Mouse (Mus musculus): ENCODE measurements at regions not wholly inside any gene's neighbourhood (a gene's known extent, or its start where the extent isn't known, plus 50 kb on each side); places are given as distances from the start of the nearest gene placed in this dataset.

DNA sequence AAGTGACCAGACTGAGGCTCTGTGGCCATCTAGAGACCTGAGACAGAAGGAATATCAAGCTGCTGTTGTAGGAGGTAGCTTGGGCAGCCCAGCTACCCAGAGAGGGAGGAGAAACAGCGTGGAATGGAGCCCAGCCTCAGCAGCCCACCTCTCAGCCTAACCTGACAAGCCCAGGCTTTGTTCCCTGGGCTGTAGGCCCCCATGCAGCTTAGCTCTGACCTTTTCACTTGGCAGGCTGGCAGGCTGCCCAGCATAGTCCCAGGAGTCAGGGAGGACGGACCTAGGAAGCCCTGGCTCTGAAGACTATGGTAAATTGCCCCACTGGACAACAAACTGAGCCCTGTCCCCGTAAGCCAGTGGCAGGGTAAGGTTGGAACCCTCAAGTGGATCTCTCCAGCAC is 141.8 kb upstream of the Csf3r start:
- no peak for DNase-seq (ENCODE audit: low spot score)

DNA sequence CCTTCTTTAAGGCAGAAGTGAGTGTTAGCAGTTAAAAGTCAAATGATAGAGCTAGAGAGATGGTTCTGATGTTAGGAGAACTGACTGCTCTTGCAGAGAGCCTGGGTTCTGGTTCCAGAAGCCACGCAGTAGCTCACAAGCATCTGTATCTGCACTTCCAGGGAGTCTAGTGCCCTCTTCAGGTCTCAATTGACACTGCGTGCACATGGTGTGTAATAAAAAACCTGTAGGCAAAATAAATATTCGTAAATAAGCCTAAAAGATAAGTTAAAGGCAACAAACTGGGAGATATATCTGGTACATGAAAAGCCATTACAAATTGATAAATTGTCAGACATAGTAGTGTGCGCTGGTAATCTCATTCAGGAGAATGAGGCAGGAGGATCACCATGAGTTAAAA is 133.8 kb upstream of the Csf3r start:
- no peak for DNase-seq (ENCODE audit: low spot score)

DNA sequence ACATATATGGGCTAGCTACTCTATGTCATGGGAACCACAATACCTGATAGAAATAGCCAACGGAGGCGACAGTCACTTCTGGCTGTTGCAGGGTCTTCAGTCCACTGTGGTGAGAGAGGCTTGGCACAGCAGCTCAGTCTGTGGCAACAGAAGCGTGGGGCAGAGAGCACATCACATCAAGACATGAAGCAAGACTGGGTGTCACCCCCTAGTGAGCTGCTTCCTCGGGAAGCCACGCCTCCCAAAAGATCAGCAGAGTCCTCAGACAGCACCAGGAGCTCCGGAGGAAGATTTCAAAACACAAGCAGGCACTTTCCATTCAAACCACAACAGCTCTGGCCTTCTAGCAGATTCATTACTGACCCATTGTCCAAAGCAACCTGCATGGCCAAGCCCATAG is 131.2 kb upstream of the Csf3r start:
- no peak for DNase-seq (ENCODE audit: low spot score)

DNA sequence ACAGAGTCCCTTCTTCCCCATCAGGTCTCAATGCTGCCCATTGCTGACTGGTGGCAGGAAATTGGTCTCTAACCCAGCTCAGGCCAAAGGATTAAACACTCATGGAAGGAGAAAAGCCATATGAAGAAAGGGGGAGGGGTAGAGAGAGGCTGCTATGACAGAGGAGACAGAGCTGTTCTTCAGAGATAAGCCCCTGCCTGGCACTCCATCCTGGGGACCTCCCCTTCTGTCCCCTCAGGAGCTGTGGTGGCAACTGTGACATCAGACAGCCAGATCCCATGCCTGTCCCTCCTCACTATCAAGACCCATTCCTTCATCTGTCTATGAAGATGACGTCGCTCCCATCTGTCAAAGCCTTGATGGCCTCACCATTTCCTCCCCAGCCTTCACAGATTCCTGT is 126.6 kb upstream of the Csf3r start:
- no peak for DNase-seq (ENCODE audit: low spot score)

DNA sequence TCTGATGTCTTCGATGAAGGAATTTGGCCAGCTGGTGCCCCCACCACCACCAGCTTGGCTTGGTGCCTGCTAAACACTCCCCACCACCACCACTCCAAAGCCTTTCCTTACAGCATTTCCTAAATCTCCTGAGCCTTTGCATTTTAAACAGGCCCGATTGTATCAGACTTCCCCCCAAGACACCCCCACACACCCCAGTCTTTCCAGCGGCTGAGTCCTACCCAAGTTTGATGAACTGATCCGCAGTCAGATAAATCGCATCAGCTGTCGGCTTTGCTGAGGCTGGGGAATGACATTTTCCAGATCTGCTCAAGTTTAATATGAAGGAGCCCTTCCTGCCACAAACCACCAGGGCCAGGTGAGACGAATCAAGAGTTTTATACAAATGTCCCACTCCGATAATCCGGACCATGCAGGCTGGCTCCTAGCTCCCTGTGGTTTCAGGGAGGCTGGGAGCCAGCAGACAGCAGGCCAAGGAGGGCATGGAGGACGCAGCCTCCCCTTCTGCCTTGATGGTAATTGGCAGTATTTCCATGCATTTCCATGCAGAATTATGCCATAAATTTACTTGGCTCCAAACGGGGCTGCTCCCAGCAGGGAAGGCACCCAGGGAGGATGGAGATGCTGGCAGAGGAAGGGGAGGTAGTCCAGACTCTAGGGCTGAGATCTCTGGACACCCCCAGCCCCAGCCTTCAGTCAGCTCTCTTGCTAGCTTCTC is 125.6 kb upstream of the Csf3r start:
- DNase-seq (ENCODE audit: low spot score) = no peak

DNA sequence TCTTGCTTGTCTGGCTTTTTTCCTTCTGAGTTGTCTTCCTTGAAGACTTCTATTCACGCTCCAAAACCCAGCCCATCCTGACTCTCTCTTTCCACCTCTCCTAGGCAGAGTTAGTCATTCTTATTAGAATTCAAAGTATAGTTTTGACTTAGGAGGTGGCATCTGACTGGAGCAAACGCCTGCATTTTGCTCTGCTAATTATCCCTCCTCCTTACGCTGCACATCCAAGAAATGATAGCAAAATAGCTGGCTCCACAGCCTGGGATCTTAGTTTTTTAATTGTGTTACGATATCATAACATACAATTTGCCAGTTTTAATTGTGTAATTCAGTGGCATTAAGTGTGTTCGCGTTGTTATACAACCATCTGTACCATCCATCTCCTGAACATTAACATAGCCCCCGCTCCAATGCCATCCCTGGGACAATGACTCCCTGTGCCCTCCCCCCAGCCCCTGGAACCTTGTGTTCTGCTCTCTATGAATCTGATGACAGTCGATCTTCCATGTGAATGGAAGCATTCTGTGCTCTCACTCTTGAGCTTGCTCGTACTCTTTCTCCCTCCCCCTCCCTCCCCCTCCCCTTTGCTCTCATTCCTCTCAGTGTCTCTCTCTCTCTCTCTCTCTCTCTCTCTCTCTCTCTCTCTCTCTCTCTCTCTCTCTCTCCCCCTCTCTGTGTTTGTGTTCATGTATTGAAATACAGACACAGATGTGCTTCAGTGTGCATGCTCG is 122.6 kb upstream of the Csf3r start:
- DNase-seq (ENCODE audit: low spot score) = no peak

DNA sequence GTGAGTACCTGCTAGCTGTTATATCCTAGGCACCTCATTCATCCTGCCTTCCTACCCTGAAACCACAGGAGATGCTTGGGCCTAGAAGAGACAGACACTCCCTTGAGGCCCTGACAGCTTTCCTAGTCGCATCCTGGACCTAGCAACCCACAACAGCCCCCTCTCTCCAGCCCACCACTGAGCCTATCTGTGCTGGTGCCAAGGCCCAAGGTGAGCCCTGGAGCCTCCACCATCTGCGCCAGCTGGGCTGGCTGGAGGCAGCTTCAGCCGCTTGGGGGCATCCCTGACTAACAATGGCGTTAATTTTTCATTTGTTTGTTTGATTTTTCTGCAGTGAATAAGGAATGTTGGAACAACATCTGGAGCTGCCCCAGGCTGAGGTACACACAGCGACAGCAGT is 118.1 kb upstream of the Csf3r start:
- DNase-seq (ENCODE audit: low spot score) = no peak

DNA sequence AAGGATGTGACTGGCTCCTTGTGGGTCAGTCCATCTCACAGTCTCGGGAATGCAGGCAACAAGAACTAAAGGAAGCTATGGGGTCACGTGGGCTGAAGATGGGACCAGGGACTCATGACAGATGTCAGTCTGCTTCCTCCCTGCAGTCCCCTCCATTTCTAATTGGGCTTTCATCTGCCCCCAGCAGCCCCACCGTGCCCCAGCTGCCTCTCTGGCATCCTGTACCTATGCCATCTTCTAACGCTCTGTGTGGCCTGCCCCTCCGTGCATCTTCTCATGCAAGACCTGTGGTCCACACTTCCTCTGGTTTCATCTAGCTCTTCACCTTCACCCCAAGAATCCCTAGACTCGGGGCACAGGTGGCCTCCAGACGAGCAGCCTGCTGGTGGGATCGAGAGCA is 115.4 kb upstream of the Csf3r start:
- no peak for DNase-seq (ENCODE audit: low spot score)

DNA sequence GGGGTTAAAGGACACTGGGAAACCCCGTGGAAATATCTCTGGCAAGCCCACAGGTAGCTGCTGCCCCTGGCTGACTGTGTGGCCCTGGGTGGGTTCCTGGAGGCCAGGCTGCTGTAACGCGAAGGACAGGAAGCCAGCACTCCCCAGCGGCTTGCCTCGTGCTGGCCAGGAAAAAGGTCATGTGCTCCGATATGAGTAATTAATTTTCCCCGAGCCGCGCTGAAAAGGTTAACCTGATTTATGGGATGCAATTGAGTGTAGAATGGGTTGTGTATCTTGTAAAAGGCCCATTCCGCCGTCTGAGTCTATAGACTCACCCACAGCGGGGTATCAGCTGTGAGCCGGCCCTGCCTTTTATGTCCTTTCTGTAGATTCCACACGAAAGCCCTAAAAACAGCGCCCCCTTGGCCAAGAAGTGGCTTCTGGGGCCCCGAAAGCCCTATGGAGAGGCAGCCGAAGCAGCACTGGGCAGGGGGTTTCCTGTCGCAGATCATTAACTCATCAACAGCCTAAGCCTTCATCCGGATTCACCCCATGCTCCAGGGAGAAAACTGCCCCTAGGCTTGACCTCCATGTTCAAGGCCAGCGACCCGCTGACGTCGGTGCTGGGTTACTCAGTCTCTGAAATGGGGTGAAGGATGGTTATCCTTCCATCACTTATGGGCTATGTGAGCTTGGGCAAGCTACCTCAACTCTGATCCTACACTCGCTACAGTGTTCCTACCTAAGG is 112.6 kb upstream of the Csf3r start:
- no peak for DNase-seq (ENCODE audit: low spot score)

DNA sequence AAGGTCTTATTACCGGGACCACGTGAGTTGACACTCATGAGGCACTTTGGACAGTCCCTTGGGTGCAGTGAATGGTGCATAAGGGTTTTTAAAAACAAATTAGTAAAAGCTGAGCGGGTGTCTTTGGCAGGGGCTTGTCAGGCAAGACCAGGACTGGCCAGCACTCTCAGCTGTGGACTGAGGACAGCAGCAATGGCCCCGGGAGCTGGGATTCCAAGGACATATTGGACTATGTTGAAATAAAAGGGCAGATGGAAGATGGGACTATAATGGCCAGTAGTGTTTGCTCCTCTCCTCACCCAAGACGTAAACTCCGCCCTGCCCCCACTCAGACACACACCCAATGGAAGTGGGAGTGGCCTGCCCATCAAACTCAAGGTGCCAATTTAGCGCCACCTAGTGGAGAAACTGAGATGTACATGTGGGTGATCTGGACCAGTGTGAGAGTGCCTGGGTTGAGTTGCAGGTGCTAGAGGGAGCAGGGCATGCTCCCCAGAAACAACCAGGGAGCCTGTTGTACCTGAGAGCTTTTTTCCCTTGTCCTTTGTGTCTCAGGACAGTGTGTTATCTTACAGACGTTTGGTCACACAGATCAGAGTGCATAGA is 111.8 kb upstream of the Csf3r start:
- DNase-seq (ENCODE audit: low spot score) = peak; percentile 42

DNA sequence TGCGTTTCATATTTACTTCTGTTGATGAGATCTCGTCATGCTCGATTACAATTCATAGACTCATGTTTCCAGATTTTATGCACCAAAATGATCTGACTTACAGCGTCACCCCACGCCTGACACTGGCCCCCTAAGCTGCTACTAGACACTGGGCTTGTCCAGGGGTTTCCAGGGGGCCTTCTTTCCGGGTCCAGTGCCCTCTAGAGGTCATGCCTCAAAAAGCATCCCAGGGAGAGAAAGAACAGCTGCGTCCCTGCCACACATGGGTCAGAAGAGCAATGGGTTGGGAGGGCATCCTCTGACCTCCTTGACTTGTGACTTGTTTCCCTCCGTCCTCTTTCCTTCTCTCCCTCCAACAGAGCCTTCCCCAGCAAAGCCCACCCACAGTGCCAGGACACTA is 109.2 kb upstream of the Csf3r start:
- DNase-seq (ENCODE audit: low spot score) = no peak

DNA sequence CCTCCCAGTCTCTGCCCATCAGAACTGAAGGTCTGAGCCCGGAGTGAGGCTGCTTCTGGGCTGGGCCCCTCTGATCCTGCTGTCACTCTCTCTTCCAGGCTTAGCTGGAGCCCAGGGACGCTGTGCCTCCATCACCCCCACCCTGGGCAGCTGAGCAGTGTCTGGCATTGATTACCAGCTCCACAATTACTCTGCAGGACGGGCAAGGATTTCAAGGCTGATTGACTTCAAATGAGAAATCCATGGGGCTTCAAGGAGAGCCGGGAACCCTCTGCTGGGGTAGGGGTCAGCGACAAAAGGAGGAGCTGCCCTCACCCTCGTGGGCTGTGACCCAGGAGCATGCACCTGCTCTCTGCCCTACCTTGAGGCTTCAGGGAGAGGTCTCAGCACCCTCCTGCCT is 107.1 kb upstream of the Csf3r start:
- DNase-seq (ENCODE audit: low spot score) = no peak

DNA sequence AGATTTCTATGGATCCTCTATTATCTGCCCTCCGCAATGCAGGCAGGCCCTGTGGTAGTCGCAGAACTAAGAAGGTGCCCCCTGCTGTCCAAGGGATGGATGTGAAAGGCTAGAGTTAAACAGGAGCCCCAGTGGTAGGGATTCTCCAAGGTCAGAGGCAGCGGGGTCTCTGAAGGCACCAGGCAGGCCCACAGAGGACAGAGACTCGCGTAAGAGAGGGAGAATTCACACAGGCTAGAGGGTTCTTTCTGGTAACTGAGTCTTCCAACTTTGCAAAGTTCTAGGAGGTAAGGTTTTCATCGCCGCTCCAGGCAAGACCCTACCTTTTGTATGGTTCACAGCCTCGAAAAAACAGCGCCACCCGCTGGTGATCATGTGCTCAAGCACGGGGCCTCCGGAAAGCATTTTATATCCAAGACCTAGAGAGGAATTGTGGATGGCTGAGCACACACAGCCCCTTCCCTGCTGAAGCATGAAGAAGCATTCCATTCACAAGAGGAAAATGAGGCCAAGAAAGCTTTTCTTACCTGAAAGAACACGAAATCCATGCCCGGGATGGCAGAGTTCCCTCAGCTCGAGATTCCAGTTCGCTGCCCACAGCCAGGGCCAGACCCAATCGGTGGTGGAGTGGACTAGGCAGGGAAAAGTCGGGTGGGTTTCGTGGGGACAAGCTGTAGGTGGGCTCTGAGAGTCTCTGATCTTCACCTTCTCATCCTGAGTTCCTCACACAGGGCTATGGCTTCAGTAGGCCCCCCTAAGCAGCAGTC is 102.6 kb upstream of the Csf3r start:
- DNase-seq (ENCODE audit: low spot score) = peak; percentile 43

DNA sequence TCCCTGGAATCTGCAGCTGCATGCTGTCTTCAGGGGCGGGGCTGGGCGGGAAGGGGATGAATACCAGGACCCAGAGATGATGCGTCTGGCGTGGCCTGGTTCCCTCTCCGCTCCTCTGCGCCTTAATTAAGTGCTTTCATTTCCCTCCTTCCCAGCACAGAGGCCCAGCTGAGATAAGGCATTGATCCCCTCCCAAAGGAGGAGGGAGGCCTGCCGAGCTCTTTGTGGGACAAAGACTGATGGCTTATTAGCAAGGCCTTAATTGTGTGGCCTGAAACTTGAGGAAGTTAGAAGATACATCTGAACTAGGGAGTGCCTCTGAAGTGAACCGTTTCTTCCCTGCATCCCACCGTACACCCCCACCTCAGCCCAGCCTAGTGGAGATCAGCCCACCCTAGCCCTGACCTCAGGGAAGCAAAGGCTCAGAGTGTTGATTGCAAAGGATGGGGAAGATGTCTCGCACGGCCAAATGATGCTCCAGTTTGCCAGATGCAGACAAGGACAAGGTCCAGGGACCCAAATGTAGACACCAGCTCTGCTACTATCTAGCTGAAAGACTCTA is 102.0 kb upstream of the Csf3r start:
- no peak for DNase-seq (ENCODE audit: low spot score)

DNA sequence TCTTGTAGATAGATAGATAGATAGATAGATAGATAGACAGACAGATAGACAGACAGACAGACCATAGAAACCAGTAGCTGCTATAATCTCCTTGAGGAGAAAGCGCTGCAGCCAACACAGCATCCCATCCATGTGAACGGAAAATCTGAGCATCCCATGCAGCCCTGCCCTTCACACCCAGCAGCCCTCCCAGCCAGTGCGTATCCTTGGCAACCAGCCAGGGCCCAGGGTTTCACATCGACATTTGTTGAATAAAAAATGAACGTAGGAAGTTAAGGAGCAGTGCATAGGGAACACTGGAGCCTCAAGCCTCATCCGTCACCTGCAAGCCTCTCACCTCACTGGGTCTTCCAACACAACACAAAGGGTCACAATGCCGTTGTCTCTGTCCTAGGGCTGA is 101.1 kb upstream of the Csf3r start:
- DNase-seq (ENCODE audit: low spot score) = no peak

DNA sequence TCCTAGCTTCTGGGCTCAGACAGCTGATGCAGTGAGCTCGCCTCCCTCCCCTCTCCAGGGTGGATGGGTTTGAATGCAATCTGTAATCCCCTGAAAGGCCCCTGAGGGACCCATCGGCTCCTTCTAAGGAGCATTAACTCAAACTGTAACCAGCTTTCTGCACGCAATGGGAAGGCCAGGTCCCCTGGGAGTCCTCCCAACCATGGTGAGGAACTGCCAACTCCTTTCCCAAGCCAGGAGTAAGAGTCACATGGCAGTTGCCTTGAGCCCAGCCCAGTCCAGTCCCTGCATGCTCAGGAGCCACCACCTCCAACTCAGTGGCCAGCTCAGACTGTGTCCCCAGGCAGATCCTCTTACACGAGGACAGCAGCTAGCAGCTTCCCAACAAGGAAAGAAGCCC is 96.2 kb upstream of the Csf3r start:
- DNase-seq (ENCODE audit: low spot score) = no peak

DNA sequence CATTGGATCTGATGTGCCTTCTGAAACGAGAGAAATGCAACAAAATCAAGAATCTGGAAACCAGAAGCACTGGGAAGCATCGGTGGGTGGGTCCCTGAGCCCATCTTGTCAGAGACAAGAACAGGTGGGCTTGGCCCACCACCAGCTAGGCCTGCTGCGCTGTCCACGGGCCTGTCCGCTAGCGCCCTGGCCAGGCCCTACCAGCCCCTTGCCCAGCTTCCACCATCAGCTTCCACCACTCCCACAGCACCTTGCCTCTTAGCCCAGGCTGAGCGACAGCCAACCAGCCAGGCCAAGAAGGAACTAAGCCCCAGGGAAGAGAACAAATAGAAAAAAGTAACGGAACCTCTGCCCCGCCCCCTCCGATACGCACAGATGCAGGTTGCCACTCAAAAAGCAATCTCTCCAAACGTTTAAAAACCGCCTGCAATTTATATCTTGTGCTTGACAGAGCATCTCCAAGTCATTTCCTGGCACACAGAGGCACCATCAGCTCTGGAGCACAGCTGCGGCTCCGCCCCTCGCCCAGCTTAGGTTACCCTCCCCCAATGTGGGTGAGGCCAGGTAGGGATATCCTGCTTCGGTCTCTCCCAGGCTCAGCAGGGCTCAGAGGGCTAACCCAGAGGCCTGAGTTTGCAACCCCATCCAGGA is 95.1 kb upstream of the Csf3r start:
- no peak for DNase-seq (ENCODE audit: low spot score)

DNA sequence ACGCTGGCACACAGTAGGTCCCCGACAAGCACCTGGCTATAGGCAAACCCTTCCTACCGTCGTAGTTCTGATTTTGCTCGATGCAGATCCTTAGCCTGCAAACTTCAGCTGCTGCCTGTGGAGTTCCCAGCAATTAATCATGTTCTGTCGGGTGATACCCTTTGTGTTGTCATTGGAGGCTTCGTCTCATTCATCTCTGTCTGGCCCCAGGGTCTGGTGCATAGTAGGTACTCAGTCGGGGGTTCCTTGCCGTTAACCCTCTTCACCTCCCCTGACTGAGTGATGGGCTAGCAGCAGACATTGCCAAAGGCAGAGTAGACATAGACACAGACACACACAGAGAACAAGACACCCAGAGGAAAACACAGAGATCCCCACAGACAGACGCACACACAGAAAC is 93.6 kb upstream of the Csf3r start:
- DNase-seq (ENCODE audit: low spot score) = no peak

DNA sequence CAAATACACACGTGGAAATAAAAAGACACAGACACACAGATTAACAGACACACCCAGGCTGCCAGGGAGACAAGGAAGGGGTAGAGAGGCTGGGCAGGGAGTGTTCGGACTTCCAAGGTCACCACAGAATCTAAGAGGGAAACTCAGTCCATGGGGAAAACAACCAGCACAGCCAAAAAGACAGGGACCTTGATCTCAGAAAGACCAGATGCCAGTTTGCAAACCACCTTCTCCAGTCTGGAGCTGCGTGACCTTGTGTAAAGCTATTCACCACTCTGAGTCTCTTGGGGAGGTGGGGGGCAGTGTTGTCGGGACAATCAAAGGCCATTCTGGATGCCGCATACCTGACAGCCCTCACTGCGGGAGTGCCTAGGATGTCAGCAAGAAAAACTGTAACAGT is 93.0 kb upstream of the Csf3r start:
- DNase-seq (ENCODE audit: low spot score) = no peak

DNA sequence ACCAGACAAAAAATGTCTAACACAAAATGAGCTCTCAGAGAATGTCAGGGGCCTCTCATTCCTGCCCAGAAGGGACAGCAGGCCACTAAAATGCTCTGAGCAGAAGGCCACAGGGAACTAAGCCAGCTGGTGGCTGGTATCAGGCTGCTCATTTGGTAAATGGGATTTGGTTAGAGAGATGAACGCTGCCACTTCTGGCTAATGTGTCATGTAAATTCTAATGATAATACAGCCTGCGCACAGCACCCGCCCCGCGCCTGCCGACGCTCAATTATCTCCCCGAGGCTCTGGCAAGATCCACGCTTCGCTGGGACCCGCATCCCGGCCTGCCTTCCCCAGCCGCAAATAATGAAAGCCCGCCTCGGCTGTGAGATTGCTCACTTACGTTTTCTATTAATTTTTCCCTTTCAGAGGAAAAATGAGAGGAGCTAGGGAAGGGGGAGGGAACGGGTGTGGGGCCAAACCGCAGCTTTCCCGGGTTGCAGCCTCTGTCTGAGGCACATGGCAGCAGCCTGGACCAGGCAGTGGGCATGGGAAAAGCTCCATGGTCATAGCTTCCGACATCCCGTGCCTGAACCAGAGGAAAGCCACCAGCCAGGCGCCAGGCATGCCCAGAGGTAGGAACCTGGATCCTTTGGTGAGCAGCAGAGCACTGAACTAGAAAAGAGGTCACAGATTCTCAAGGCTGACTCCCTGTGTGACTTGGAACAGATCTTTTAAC is 92.2 kb upstream of the Csf3r start:
- DNase-seq (ENCODE audit: low spot score) = no peak

DNA sequence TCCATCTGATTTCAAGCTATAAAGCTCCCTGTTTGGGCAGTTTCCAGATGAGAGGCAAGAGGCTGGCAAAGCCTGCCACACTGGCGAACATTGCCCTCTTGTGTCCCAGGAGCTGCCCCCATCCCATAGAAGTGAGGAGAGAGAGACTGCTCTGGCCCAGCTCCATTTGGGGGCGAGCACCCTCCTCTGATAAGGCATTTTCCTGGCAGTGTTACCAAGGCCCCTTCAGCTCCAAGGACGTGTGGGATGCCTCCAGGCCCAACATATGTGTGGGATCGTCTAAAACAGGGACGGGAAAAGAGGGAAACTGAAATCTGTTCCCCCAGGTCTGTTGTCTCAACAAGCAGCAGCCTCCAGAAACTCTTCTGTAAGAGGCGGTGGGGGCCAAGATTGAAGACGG is 88.0 kb upstream of the Csf3r start:
- no peak for DNase-seq (ENCODE audit: low spot score)
